Mouse (Mus musculus) thymus, adult 2 months (tissue): ENCODE results near the gene Zfp598. TPM values are rescaled to one million over a fixed set of nuclear protein-coding genes. Genes with fewer than 3 reads are reported as not detected.

Source experiments
- DNase-seq: peaks from one replicate; pipeline ENCODE4 v3.0.0; 2021
- H3K27ac ChIP-seq: fragments of 200-500 bp; 2 replicates; pipeline ENCODE4 v1.5.1; 2012; ENCODE audit warnings: low read length, control low read depth; ENCODE audit not compliant: control insufficient read depth, insufficient read depth
- H3K27me3 ChIP-seq: fragments of 200-500 bp; 2 replicates; pipeline ENCODE4 v1.6.1; 2012; ENCODE audit warnings: mild to moderate bottlenecking, low read length, moderate library complexity, mixed read lengths; ENCODE audit not compliant: control insufficient read depth, insufficient read depth
- H3K36me3 ChIP-seq: fragments of 200-500 bp; 2 replicates; pipeline ENCODE4 v1.6.1; 2012; ENCODE audit warnings: mild to moderate bottlenecking, low read length, moderate library complexity; ENCODE audit not compliant: control insufficient read depth, insufficient read depth
- H3K4me1 ChIP-seq: fragments of 200-500 bp; replicated peaks from 2 replicates; pipeline ENCODE4 v1.6.1; 2012; ENCODE audit warnings: low read length; ENCODE audit not compliant: control insufficient read depth, insufficient read depth
- H3K4me3 ChIP-seq: fragments of 200-500 bp; 2 replicates; pipeline ENCODE4 v1.5.1; 2012; ENCODE audit warnings: mild to moderate bottlenecking, low read length, control low read depth, moderate library complexity; ENCODE audit not compliant: control insufficient read depth, insufficient read depth
- CTCF ChIP-seq: fragments of 200-500 bp; IDR thresholded peaks from 2 replicates; pipeline ENCODE4 v1.5.1; 2012; ENCODE audit warnings: mild to moderate bottlenecking, control low read depth, low read length, moderate library complexity, borderline replicate concordance; ENCODE audit not compliant: control insufficient read depth, poor library complexity, insufficient read depth; ENCODE audit errors: extremely low read depth
- POLR2A ChIP-seq: fragments of 200-500 bp; IDR thresholded peaks from 2 replicates; pipeline ENCODE4 v1.6.1; 2012; ENCODE audit warnings: mild to moderate bottlenecking, low read length, control low read depth, moderate library complexity; ENCODE audit not compliant: control insufficient read depth, poor library complexity, insufficient read depth; ENCODE audit errors: extremely low read depth
- WGBS: fragments of 180-500 bp; shearing (Covaris S2); methylation state at CpG from one replicate; pipeline ENCODE4 v1.1.7; 2018; 5-methylcytosine and 5-hydroxymethylcytosine counted together
- polyA plus RNA-seq: library from polyadenylated mRNA; depleted of rRNA; stranded (reverse); fragments of >200 nt; gene quantifications from 2 replicates; pipeline ENCODE4 v1.2.3, GENCODE M21; 2012

The Zfp598 gene
- polyA plus RNA-seq, 1 experiment: 123 TPM

GRCm38 (mm10) chr17:24705821-24706220, 36.3 kb downstream of the Zfp598 start:
- H3K27ac ChIP-seq: no peak overlapping the region
- no peaks in the 10 kb centered on the region for H3K4me1 ChIP-seq
- 97% methylated on average over 3 of the region's 3 CpGs for WGBS
- peaks cover 12% of the 10 kb centered on the region for H3K36me3 ChIP-seq
- no peak for TF ChIP-seq POLR2A
- TF ChIP-seq CTCF: no peak
- H3K27me3 ChIP-seq: no peaks in the 10 kb centered on the region
- no peak overlapping the region for H3K4me3 ChIP-seq
- DNase-seq: no peak

GRCm38 (mm10) chr17:24706982-24707800, 37.7 kb downstream of the Zfp598 start, which contains the start of gene Tbl3:
Gene Tbl3 (minus strand): TSS chr17:24707660.
- peak; percentile 91 for DNase-seq
- WGBS: 3% methylated on average over 32 of the region's 32 CpGs
- Histone ChIP-seq H3K36me3 (peaks cover 7% of the 10 kb centered on the region), H3K4me3 (peak within 1 kb of the TSS; percentile 91), H3K27ac (peak within 1 kb of the TSS; percentile 28; the same call in 1 of the 2 replicates), H3K27me3 (no peaks in the 10 kb centered on the region), H3K4me1 (no peaks in the 10 kb centered on the region)
- peak; percentile 46; the same call in 1 of the 2 replicates for TF ChIP-seq CTCF
- peak; percentile 65 for TF ChIP-seq POLR2A

- peaks cover 5% of the 10 kb centered on the region for H3K36me3 ChIP-seq
- H3K27me3 ChIP-seq: no peaks in the 10 kb centered on the region
- H3K27ac ChIP-seq: peak overlapping the region; percentile 28; the same call in 1 of the 2 replicates
- H3K4me3 ChIP-seq: peak overlapping the region; percentile 91
- WGBS: 1% methylated on average over 24 of the region's 24 CpGs
- H3K4me1 ChIP-seq: no peaks in the 10 kb centered on the region
- no peak for TF ChIP-seq CTCF
- TF ChIP-seq POLR2A: no peak
- DNase-seq: no peak
Measured at GRCm38 (mm10) chr17:24707801-24708425, 38.4 kb downstream of the Zfp598 start.

GRCm38 (mm10) chr17:24708646-24709045, 39.2 kb downstream of the Zfp598 start:
- DNase-seq: no peak
- Histone ChIP-seq H3K27ac (no peak overlapping the region), H3K4me1 (no peaks in the 10 kb centered on the region), H3K36me3 (peaks cover 5% of the 10 kb centered on the region), H3K27me3 (no peaks in the 10 kb centered on the region), H3K4me3 (no peak overlapping the region)
- TF ChIP-seq POLR2A (no peak), CTCF (no peak)
- 19% methylated on average over 2 of the region's 2 CpGs for WGBS

- WGBS: 96% methylated on average over 6 of the region's 6 CpGs
- Histone ChIP-seq H3K4me3 (no peak overlapping the region), H3K27me3 (no peaks in the 10 kb centered on the region), H3K27ac (no peak overlapping the region), H3K36me3 (no peaks in the 10 kb centered on the region), H3K4me1 (peaks cover 3% of the 10 kb centered on the region; the same call in 1 of the 2 replicates)
- no peak for DNase-seq
- TF ChIP-seq POLR2A: no peak
- no peak for TF ChIP-seq CTCF
Measured at GRCm38 (mm10) chr17:24715556-24715955, 46.1 kb downstream of the Zfp598 start.

- H3K27ac ChIP-seq: no peak overlapping the region
- 97% methylated on average over 15 of the region's 15 CpGs for WGBS
- no peak for DNase-seq
- peaks cover 1% of the 10 kb centered on the region; the same call in 1 of the 2 replicates for H3K36me3 ChIP-seq
- no peak overlapping the region for H3K4me3 ChIP-seq
- H3K27me3 ChIP-seq: no peaks in the 10 kb centered on the region
- H3K4me1 ChIP-seq: peaks cover 8% of the 10 kb centered on the region
- TF ChIP-seq POLR2A (no peak), CTCF (no peak)
Measured at GRCm38 (mm10) chr17:24716166-24716682, 46.7 kb downstream of the Zfp598 start.
